Mouse (Mus musculus) splenic B cell, adult 2 months (primary cell): Measurements from ENCODE around the gene Xcr1.

ENCODE experiments used
- DNase-seq: peaks from one replicate; pipeline ENCODE4 v3.0.0-alpha.2; 2011; ENCODE audit warnings: low read depth, low spot score
- H3K27me3 ChIP-seq: 2 replicates; pipeline ENCODE4 v1.6.1; 2012; ENCODE audit warnings: mild to moderate bottlenecking, low read length, moderate library complexity, mixed read lengths; ENCODE audit not compliant: control insufficient read depth, poor library complexity, insufficient read depth, severe bottlenecking
- H3K36me3 ChIP-seq: 2 replicates; pipeline ENCODE4 v1.6.1; 2012; ENCODE audit warnings: mild to moderate bottlenecking, low read length, moderate library complexity, mixed read lengths; ENCODE audit not compliant: control insufficient read depth, poor library complexity, insufficient read depth, severe bottlenecking

Gene Xcr1

DNA sequence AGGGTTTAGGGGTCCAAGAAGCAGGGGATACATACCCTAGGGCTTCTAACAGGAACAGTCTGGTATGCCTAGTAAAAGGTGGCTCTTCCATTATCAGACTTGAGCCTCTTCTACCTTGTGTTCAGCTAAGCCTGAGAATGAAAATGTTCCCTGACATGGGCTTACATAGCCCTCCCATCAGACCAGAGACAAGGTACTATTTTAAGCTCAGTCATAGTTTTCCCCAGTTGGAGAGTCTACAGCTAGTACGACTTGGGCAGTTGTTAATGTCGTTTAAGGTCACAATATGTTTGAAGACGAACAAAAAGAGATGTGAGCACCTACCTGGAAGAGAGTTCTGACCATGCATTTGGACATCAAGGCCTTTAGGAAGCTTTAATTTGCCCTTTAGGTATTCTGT is 17.4 kb downstream of the Xcr1 start:
- Histone ChIP-seq H3K27me3 (no peaks in the 10 kb centered on the region), H3K36me3 (no peaks in the 10 kb centered on the region; the same call in 1 of the 2 replicates)
- DNase-seq = no peak

DNA sequence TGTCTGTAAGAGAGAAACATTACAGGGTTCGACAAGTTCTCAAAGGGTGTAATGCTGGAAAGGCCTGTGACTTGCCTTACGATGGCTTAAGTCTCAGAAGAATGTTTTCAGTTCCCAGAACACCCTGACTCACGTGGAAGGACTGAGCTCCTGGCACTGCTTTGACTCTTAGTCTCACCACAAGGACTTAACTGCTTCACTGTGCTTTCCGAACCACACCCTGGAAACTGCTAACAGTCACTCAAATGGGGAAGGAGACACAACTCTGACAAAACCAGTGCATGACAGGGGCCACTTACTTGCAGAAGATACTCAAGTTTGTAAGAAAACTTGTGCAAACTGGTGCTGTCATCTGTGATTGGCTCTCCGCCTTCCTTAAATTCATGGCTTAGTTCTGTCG is 21.6 kb downstream of the Xcr1 start:
- DNase-seq = no peak
- Histone ChIP-seq H3K36me3 (peaks cover 4% of the 10 kb centered on the region), H3K27me3 (no peaks in the 10 kb centered on the region)

DNA sequence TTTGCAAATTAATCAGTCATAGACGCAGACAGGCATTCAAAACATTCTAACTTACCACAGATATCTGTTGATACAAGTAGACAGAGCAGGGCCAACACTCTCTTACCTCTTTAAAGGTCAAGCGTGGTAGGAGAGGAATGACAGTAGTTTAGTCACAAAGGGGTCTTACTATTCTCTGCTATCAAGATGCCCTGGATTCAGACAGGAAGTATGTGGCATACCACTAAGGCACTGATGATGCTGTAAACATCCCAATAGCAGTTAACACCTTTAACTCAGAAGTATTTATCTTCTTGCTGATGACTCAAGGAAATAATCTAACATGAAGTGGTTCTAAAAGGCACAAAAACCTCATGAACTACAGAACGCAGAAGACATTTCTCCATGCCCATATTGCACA is 26.0 kb downstream of the Xcr1 start:
- DNase-seq = no peak

GRCm38 (mm10) chr9:123828916-123829315 is 32.9 kb downstream of the Xcr1 start:
- Histone ChIP-seq H3K36me3 (peaks cover 14% of the 10 kb centered on the region; the same call in 1 of the 2 replicates), H3K27me3 (no peaks in the 10 kb centered on the region)
- DNase-seq = no peak

More for the DNA sequence above, 26.0 kb downstream of the Xcr1 start:
- Histone ChIP-seq H3K27me3 (no peaks in the 10 kb centered on the region), H3K36me3 (peaks cover 9% of the 10 kb centered on the region)

DNA sequence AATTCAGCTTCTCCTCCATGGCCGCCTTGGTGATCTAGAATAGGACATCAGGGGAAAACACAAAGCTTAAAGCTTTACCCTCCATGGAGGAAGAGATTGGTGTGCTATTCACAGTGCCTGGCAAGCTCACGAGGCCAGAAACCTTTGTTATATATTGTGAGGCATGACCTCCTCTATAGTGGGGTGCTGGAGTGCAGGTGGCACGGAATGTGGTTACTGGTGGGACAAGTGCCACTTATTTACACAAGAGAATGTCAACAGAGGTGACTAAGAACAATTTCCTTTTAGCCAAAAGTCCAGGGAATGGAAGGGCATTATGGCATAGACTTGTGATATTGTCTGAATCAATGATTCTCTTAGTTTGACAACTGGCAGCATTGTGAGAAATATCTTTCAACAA is 35.2 kb downstream of the Xcr1 start:
- peaks cover 14% of the 10 kb centered on the region for H3K36me3 ChIP-seq
- no peaks in the 10 kb centered on the region for H3K27me3 ChIP-seq
- DNase-seq = no peak

- no peak for DNase-seq
- H3K27me3 ChIP-seq = no peaks in the 10 kb centered on the region
- H3K36me3 ChIP-seq = peaks cover 7% of the 10 kb centered on the region
Observed at GRCm38 (mm10) chr9:123818601-123819000, 43.2 kb downstream of the Xcr1 start.

- Histone ChIP-seq H3K36me3 (peaks cover 7% of the 10 kb centered on the region), H3K27me3 (no peaks in the 10 kb centered on the region)
- no peak for DNase-seq
Observed at GRCm38 (mm10) chr9:123815996-123816395, 45.8 kb downstream of the Xcr1 start.

DNA sequence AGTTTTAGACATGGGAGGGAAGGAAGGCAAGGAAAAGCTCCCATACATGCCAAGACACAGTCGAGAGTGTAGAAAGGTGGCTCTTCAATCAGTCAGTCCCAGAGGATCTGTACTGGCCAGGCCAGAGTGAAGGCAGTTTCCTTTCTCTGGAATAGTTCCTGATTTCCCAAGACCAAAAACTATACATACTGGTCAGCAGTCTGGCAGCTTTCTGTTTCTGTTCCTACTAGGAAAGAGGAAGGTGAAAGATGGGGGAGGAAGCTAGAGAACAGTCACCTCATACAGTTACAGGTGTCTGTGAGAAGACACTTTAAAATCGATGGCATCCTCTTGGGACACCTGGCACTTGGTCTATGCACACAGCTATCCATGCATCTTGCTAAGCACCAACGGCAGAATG is 46.4 kb downstream of the Xcr1 start:
- no peaks in the 10 kb centered on the region for H3K27me3 ChIP-seq
- H3K36me3 ChIP-seq = peaks cover 7% of the 10 kb centered on the region
- DNase-seq = peak; percentile 16

- Histone ChIP-seq H3K36me3 (peaks cover 7% of the 10 kb centered on the region), H3K27me3 (no peaks in the 10 kb centered on the region)
- no peak for DNase-seq
Observed at GRCm38 (mm10) chr9:123814821-123815220, 47.0 kb downstream of the Xcr1 start.

- H3K36me3 ChIP-seq = peaks cover 7% of the 10 kb centered on the region
- DNase-seq = no peak
- no peaks in the 10 kb centered on the region for H3K27me3 ChIP-seq
Observed at GRCm38 (mm10) chr9:123814326-123814725, 47.5 kb downstream of the Xcr1 start.

- Histone ChIP-seq H3K36me3 (peaks cover 2% of the 10 kb centered on the region; the same call in 1 of the 2 replicates), H3K27me3 (no peaks in the 10 kb centered on the region)
- no peak for DNase-seq
Observed at GRCm38 (mm10) chr9:123811831-123812230, 50.0 kb downstream of the Xcr1 start.

- H3K27me3 ChIP-seq = no peaks in the 10 kb centered on the region
- H3K36me3 ChIP-seq = no peaks in the 10 kb centered on the region; the same call in none of the 2 replicates
- no peak for DNase-seq
Observed at GRCm38 (mm10) chr9:123808583-123808982, 53.2 kb downstream of the Xcr1 start.

GRCm38 (mm10) chr9:123806267-123806666 is 55.6 kb downstream of the Xcr1 start, which contains the start of gene Cxcr6:
Gene Cxcr6, plus strand, starts transcription at chr9:123806475.
- DNase-seq = no peak
- Histone ChIP-seq H3K27me3 (no peaks in the 10 kb centered on the region), H3K36me3 (no peaks in the 10 kb centered on the region; the same call in none of the 2 replicates)

GRCm38 (mm10) chr9:123805241-123805640 is 56.6 kb downstream of the Xcr1 start:
- Histone ChIP-seq H3K36me3 (no peaks in the 10 kb centered on the region; the same call in none of the 2 replicates), H3K27me3 (no peaks in the 10 kb centered on the region)
- DNase-seq = peak; percentile 23

- H3K36me3 ChIP-seq = peaks cover 2% of the 10 kb centered on the region
- DNase-seq = peak; percentile 13
- H3K27me3 ChIP-seq = no peaks in the 10 kb centered on the region
Observed at GRCm38 (mm10) chr9:123802896-123803295, 58.9 kb downstream of the Xcr1 start.

- Histone ChIP-seq H3K36me3 (peaks cover 2% of the 10 kb centered on the region), H3K27me3 (no peaks in the 10 kb centered on the region)
Observed at GRCm38 (mm10) chr9:123802421-123802820, 59.4 kb downstream of the Xcr1 start.

More at GRCm38 (mm10) chr9:123802421-123802820, 59.4 kb downstream of the Xcr1 start:
- no peak for DNase-seq
